Mouse (Mus musculus) ES-E14 (cell line): ENCODE measurements around the gene Ophn1. TPM values are rescaled to one million over a fixed set of nuclear protein-coding genes. Genes with fewer than 3 reads are reported as not detected.

Experiments
- DNase-seq: peaks from one replicate; pipeline ENCODE4 v3.0.0-alpha.2; 2013; ENCODE audit warnings: low read depth, low spot score
- H3K27ac ChIP-seq: 2 replicates; pipeline ENCODE4 v1.5.1; 2012; ENCODE audit warnings: low read depth, mild to moderate bottlenecking, low read length, moderate library complexity, mixed read lengths; ENCODE audit not compliant: poor library complexity, insufficient read depth, severe bottlenecking
- H3K36me3 ChIP-seq: 2 replicates; pipeline ENCODE4 v1.6.1; 2012; ENCODE audit warnings: mild to moderate bottlenecking, low read length, moderate library complexity, mixed read lengths; ENCODE audit not compliant: control insufficient read depth, poor library complexity, insufficient read depth, severe bottlenecking
- H3K4me1 ChIP-seq, 2 experiments: fragments of 150-350 bp in 1 of 2; sonication (generic) in 1 of 2; 2 replicates each; pipeline ENCODE4 v1.6.1; 2012; ENCODE audit warnings: low read length in 2 of 2, mild to moderate bottlenecking in 1 of 2, mixed read lengths in 1 of 2; ENCODE audit not compliant: control insufficient read depth in 2 of 2, insufficient read depth in 2 of 2, poor library complexity in 1 of 2
- H3K4me3 ChIP-seq, 2 experiments: fragments of 150-350 bp in 1 of 2; sonication (generic) in 1 of 2; 2 replicates each; pipeline ENCODE4 v1.5.1; 2012; ENCODE audit warnings: low read length in 2 of 2, low read depth in 1 of 2, mild to moderate bottlenecking in 1 of 2, mixed read lengths in 1 of 2; ENCODE audit not compliant: insufficient read depth in 1 of 2, poor library complexity in 1 of 2, severe bottlenecking in 1 of 2
- H3K9ac ChIP-seq: 2 replicates; pipeline ENCODE4 v1.6.1; 2012; ENCODE audit warnings: low read depth, mild to moderate bottlenecking, low read length, mixed read lengths; ENCODE audit not compliant: poor library complexity, insufficient read depth, severe bottlenecking
- H3K9me3 ChIP-seq: fragments of 150-350 bp; sonication (generic); 2 replicates; pipeline ENCODE4 v1.6.1; 2012; ENCODE audit warnings: low read depth, mild to moderate bottlenecking, low read length; ENCODE audit not compliant: control insufficient read depth, insufficient read depth
- CHD2 ChIP-seq: IDR thresholded peaks from 2 replicates; pipeline ENCODE4 v1.6.1; 2014; ENCODE audit warnings: mild to moderate bottlenecking, low read depth, low read length, inconsistent platforms
- HCFC1 ChIP-seq: IDR thresholded peaks from 2 replicates; pipeline ENCODE4 v1.6.1; 2012; ENCODE audit warnings: low read length, inconsistent platforms, borderline replicate concordance; ENCODE audit not compliant: insufficient read depth
- MAFK ChIP-seq: IDR thresholded peaks from 2 replicates; pipeline ENCODE4 v1.6.1; 2014; ENCODE audit warnings: mild to moderate bottlenecking, low read depth, low read length, inconsistent platforms; ENCODE audit not compliant: insufficient read depth
- ZC3H11A ChIP-seq: IDR thresholded peaks from 2 replicates; pipeline ENCODE4 v1.6.1; 2012; ENCODE audit warnings: low read depth, mild to moderate bottlenecking, inconsistent platforms, low read length, borderline replicate concordance
- ZNF384 ChIP-seq: IDR thresholded peaks from 2 replicates; pipeline ENCODE4 v1.6.1; 2012; ENCODE audit warnings: low read depth, low read length, inconsistent platforms
- in situ Hi-C, 2 experiments: fragments of 600-800 bp; cut with MboI; formaldehyde crosslinking; loops; one replicate each; pipeline ENCODE4 v1.15.1; 2025; ENCODE audit warnings: low sequenced_read_pairs in 2 of 2, inconsistent platforms in 1 of 2; ENCODE audit not compliant: unreplicated experiment in 2 of 2
- total RNA-seq: library from RNA; depleted of rRNA; stranded (reverse); fragments of 300-350 nt; gene quantifications from 2 replicates; pipeline ENCODE4 v1.2.3, GENCODE M21; 2012

Ophn1 gene
- total RNA-seq, 1 experiment = 2.9 TPM

GRCm38 (mm10) chrX:98881983-98882382, 8.8 kb downstream of the Ophn1 start:
- Histone ChIP-seq H3K9ac (no peak overlapping the region), H3K4me1 (no peaks in the 10 kb centered on the region), H3K9me3 (no peaks in the 10 kb centered on the region), H3K36me3 (no peaks in the 10 kb centered on the region), H3K27ac (no peak overlapping the region), H3K4me3 (no peak overlapping the region)
- in situ Hi-C loops = no loop called here
- TF ChIP-seq ZNF384 (no peak), HCFC1 (no peak), ZC3H11A (no peak), MAFK (no peak), CHD2 (no peak)
- DNase-seq = no peak

- TF ChIP-seq ZC3H11A (no peak), CHD2 (no peak), HCFC1 (no peak), MAFK (no peak), ZNF384 (no peak)
- H3K4me3 ChIP-seq = no peak overlapping the region
- in situ Hi-C loops = no loop called here
These were observed 9.7 kb downstream of the Ophn1 start for GRCm38 (mm10) chrX:98881085-98881484.

GRCm38 (mm10) chrX:98880314-98880713, 10.5 kb downstream of the Ophn1 start:
- no peaks in the 10 kb centered on the region for H3K36me3 ChIP-seq
- no peaks in the 10 kb centered on the region for H3K9me3 ChIP-seq
- H3K27ac ChIP-seq = no peak overlapping the region
- H3K9ac ChIP-seq = no peak overlapping the region
- DNase-seq = no peak
- TF ChIP-seq CHD2 (no peak), MAFK (no peak), HCFC1 (no peak), ZNF384 (no peak), ZC3H11A (no peak)
- in situ Hi-C loops = no loop called here
- H3K4me1 ChIP-seq = no peaks in the 10 kb centered on the region
- no peak overlapping the region for H3K4me3 ChIP-seq

More at GRCm38 (mm10) chrX:98881085-98881484, 9.7 kb downstream of the Ophn1 start:
- no peaks in the 10 kb centered on the region for H3K4me1 ChIP-seq
- no peak overlapping the region for H3K9ac ChIP-seq
- H3K9me3 ChIP-seq = no peaks in the 10 kb centered on the region
- H3K27ac ChIP-seq = no peak overlapping the region
- no peak for DNase-seq
- H3K36me3 ChIP-seq = no peaks in the 10 kb centered on the region

GRCm38 (mm10) chrX:98875144-98875543, 15.7 kb downstream of the Ophn1 start:
- no peak for TF ChIP-seq HCFC1
- no peak for TF ChIP-seq ZNF384
- no peak for TF ChIP-seq ZC3H11A
- TF ChIP-seq CHD2 = no peak
- TF ChIP-seq MAFK = no peak
- no peak for DNase-seq
- H3K9ac ChIP-seq = no peak overlapping the region
- no peaks in the 10 kb centered on the region for H3K36me3 ChIP-seq
- no peaks in the 10 kb centered on the region for H3K9me3 ChIP-seq
- in situ Hi-C loops = no loop called here
- H3K4me3 ChIP-seq = no peak overlapping the region
- no peak overlapping the region for H3K27ac ChIP-seq
- no peaks in the 10 kb centered on the region for H3K4me1 ChIP-seq

GRCm38 (mm10) chrX:98874086-98874485, 16.7 kb downstream of the Ophn1 start:
- in situ Hi-C loops = no loop called here
- Histone ChIP-seq H3K4me1 (no peaks in the 10 kb centered on the region), H3K4me3 (no peak overlapping the region), H3K9me3 (no peaks in the 10 kb centered on the region), H3K36me3 (no peaks in the 10 kb centered on the region), H3K9ac (no peak overlapping the region), H3K27ac (no peak overlapping the region)
- no peak for TF ChIP-seq HCFC1
- TF ChIP-seq MAFK = no peak
- TF ChIP-seq CHD2 = no peak
- TF ChIP-seq ZC3H11A = no peak
- no peak for TF ChIP-seq ZNF384
- DNase-seq = no peak
